Mouse (Mus musculus) intestine, embryonic 15.5 days (tissue): ENCODE results near the gene Abhd4. TPM values are rescaled to one million over a fixed set of nuclear protein-coding genes. Genes with fewer than 3 reads are reported as not detected.

Experiments
- ATAC-seq: fragments of 200-750 bp; cut with Nextera tagmentation; 2 replicates; pipeline ENCODE4 v1.8.0; 2017; ENCODE audit warnings: moderate TSS enrichment, moderate library complexity
- H3K27ac ChIP-seq: fragments of 300-500 bp; sonication (generic); 2 replicates; pipeline ENCODE4 v1.5.1; 2015; ENCODE audit warnings: mild to moderate bottlenecking, inconsistent platforms
- H3K27me3 ChIP-seq: fragments of 300-500 bp; sonication (generic); replicated peaks from 2 replicates; pipeline ENCODE4 v1.6.1; 2015; ENCODE audit warnings: inconsistent platforms
- H3K36me3 ChIP-seq: fragments of 300-500 bp; sonication (generic); 2 replicates; pipeline ENCODE4 v1.6.1; 2015; ENCODE audit warnings: inconsistent platforms
- H3K4me1 ChIP-seq: fragments of 300-500 bp; sonication (generic); replicated peaks from 2 replicates; pipeline ENCODE4 v1.6.1; 2015; ENCODE audit warnings: inconsistent platforms
- H3K4me2 ChIP-seq: fragments of 300-500 bp; sonication (generic); replicated peaks from 2 replicates; pipeline ENCODE4 v1.6.1; 2015; ENCODE audit warnings: mild to moderate bottlenecking, inconsistent platforms
- H3K4me3 ChIP-seq: fragments of 300-500 bp; sonication (generic); replicated peaks from 2 replicates; pipeline ENCODE4 v1.5.1; 2015; ENCODE audit warnings: inconsistent platforms
- H3K9ac ChIP-seq: fragments of 300-500 bp; sonication (generic); 2 replicates; pipeline ENCODE4 v1.6.1; 2015; ENCODE audit warnings: inconsistent platforms
- H3K9me3 ChIP-seq: fragments of 300-500 bp; sonication (generic); 2 replicates; pipeline ENCODE4 v1.6.1; 2016; ENCODE audit warnings: inconsistent platforms
- WGBS: fragments of 180-500 bp; shearing (Covaris S2); methylation state at CpG from one replicate; pipeline ENCODE4 v1.1.7; 2015; 5-methylcytosine and 5-hydroxymethylcytosine counted together
- polyA plus RNA-seq: library from polyadenylated mRNA; unstranded; fragments of >200 nt; fragmentation: Nextera tagmentation; extraction: Ambion mirVana; gene quantifications from 2 replicates; pipeline ENCODE4 v1.2.1, GENCODE M21; 2015

The Abhd4 gene
- polyA plus RNA-seq, 1 experiment from 2014 or later, result 42.6 TPM

GRCm38 (mm10) chr14:54254670-54255202 is 748 bp downstream of the Abhd4 start:
- Histone ChIP-seq H3K4me2 (peak overlapping the region; percentile 60), H3K9me3 (no peaks in the 10 kb centered on the region), H3K9ac (peak overlapping the region; percentile 55; the same call in 1 of the 2 replicates), H3K4me1 (peaks cover 25% of the 10 kb centered on the region), H3K36me3 (no peaks in the 10 kb centered on the region), H3K27me3 (no peaks in the 10 kb centered on the region), H3K27ac (no peak overlapping the region), H3K4me3 (peak overlapping the region; percentile 75)
- WGBS, result 53% methylated on average over 12 of the region's 12 CpGs
- no peak for ATAC-seq

GRCm38 (mm10) chr14:54258131-54258670 is 4.2 kb downstream of the Abhd4 start:
- H3K4me3 ChIP-seq, result peak overlapping the region; percentile 68; the same call in 1 of the 2 replicates
- no peak overlapping the region for H3K27ac ChIP-seq
- H3K36me3 ChIP-seq, result no peaks in the 10 kb centered on the region; the same call in 1 of the 2 replicates
- no peak for ATAC-seq
- H3K4me1 ChIP-seq, result peaks cover 11% of the 10 kb centered on the region
- 62% methylated on average over 7 of the region's 7 CpGs for WGBS
- H3K27me3 ChIP-seq, result no peaks in the 10 kb centered on the region
- H3K9me3 ChIP-seq, result no peaks in the 10 kb centered on the region
- peak overlapping the region; percentile 72 for H3K4me2 ChIP-seq
- H3K9ac ChIP-seq, result no peak overlapping the region

GRCm38 (mm10) chr14:54259003-54259721 is 5.2 kb downstream of the Abhd4 start:
- Histone ChIP-seq H3K27ac (peak overlapping the region; percentile 79), H3K36me3 (peaks cover 2% of the 10 kb centered on the region; the same call in 1 of the 2 replicates), H3K27me3 (no peaks in the 10 kb centered on the region), H3K4me3 (peak overlapping the region; percentile 68), H3K4me2 (peak overlapping the region; percentile 72), H3K4me1 (peaks cover 11% of the 10 kb centered on the region), H3K9me3 (no peaks in the 10 kb centered on the region), H3K9ac (peak overlapping the region; percentile 68)
- under 1% methylated on average over 35 of the region's 35 CpGs for WGBS
- peak; percentile 94 for ATAC-seq

GRCm38 (mm10) chr14:54259722-54260085 is 5.7 kb downstream of the Abhd4 start:
- WGBS, result 18% methylated on average over 8 of the region's 8 CpGs
- Histone ChIP-seq H3K36me3 (peaks cover 2% of the 10 kb centered on the region; the same call in 1 of the 2 replicates), H3K27me3 (no peaks in the 10 kb centered on the region), H3K9me3 (no peaks in the 10 kb centered on the region), H3K9ac (peak overlapping the region; percentile 68), H3K27ac (no peak overlapping the region), H3K4me1 (peaks cover 11% of the 10 kb centered on the region), H3K4me3 (peak overlapping the region; percentile 68), H3K4me2 (peak overlapping the region; percentile 72)
- no peak for ATAC-seq

- no peaks in the 10 kb centered on the region for H3K27me3 ChIP-seq
- H3K36me3 ChIP-seq, result peaks cover 2% of the 10 kb centered on the region; the same call in 1 of the 2 replicates
- H3K9ac ChIP-seq, result no peak overlapping the region
- no peak for ATAC-seq
- H3K4me2 ChIP-seq, result peak overlapping the region; percentile 72
- 73% methylated on average over 2 of the region's 2 CpGs for WGBS
- peaks cover 11% of the 10 kb centered on the region for H3K4me1 ChIP-seq
- no peak overlapping the region for H3K27ac ChIP-seq
- H3K4me3 ChIP-seq, result peak overlapping the region; percentile 68; the same call in 1 of the 2 replicates
- H3K9me3 ChIP-seq, result no peaks in the 10 kb centered on the region
Measured at GRCm38 (mm10) chr14:54260196-54260595, 6.2 kb downstream of the Abhd4 start.

GRCm38 (mm10) chr14:54261386-54261785 is 7.4 kb downstream of the Abhd4 start:
- no peak for ATAC-seq
- 90% methylated on average over 2 of the region's 2 CpGs for WGBS

GRCm38 (mm10) chr14:54262622-54263021 is 8.6 kb downstream of the Abhd4 start:
- Histone ChIP-seq H3K36me3 (peaks cover 2% of the 10 kb centered on the region; the same call in 1 of the 2 replicates), H3K4me3 (no peak overlapping the region), H3K27me3 (no peaks in the 10 kb centered on the region), H3K27ac (no peak overlapping the region), H3K9ac (no peak overlapping the region), H3K9me3 (no peaks in the 10 kb centered on the region), H3K4me2 (no peak overlapping the region), H3K4me1 (peaks cover 11% of the 10 kb centered on the region)
- ATAC-seq, result no peak
- WGBS, result 87% methylated on average over 8 of the region's 8 CpGs

More at GRCm38 (mm10) chr14:54261386-54261785, 7.4 kb downstream of the Abhd4 start:
- peaks cover 11% of the 10 kb centered on the region for H3K4me1 ChIP-seq
- H3K36me3 ChIP-seq, result peaks cover 2% of the 10 kb centered on the region; the same call in 1 of the 2 replicates
- no peaks in the 10 kb centered on the region for H3K27me3 ChIP-seq
- no peak overlapping the region for H3K27ac ChIP-seq
- no peak overlapping the region for H3K9ac ChIP-seq
- H3K4me3 ChIP-seq, result no peak overlapping the region
- H3K4me2 ChIP-seq, result no peak overlapping the region
- H3K9me3 ChIP-seq, result no peaks in the 10 kb centered on the region

- no peaks in the 10 kb centered on the region for H3K9me3 ChIP-seq
- H3K36me3 ChIP-seq, result peaks cover 4% of the 10 kb centered on the region; the same call in 1 of the 2 replicates
- peaks cover 11% of the 10 kb centered on the region for H3K4me1 ChIP-seq
- ATAC-seq, result no peak
- H3K4me3 ChIP-seq, result no peak overlapping the region
- no peak overlapping the region for H3K4me2 ChIP-seq
- no peak overlapping the region for H3K27ac ChIP-seq
- H3K27me3 ChIP-seq, result no peaks in the 10 kb centered on the region
- 95% methylated on average over 6 of the region's 6 CpGs for WGBS
- H3K9ac ChIP-seq, result no peak overlapping the region
Measured at GRCm38 (mm10) chr14:54263099-54263498, 9.1 kb downstream of the Abhd4 start.

GRCm38 (mm10) chr14:54264231-54264630 is 10.2 kb downstream of the Abhd4 start:
- ATAC-seq, result no peak

GRCm38 (mm10) chr14:54265093-54265492 is 11.1 kb downstream of the Abhd4 start:
- Histone ChIP-seq H3K36me3 (peaks cover 5% of the 10 kb centered on the region; the same call in 1 of the 2 replicates), H3K4me1 (peaks cover 2% of the 10 kb centered on the region; the same call in 1 of the 2 replicates), H3K4me3 (no peak overlapping the region), H3K9me3 (no peaks in the 10 kb centered on the region), H3K4me2 (no peak overlapping the region), H3K27ac (no peak overlapping the region), H3K9ac (no peak overlapping the region), H3K27me3 (no peaks in the 10 kb centered on the region)
- WGBS, result 62% methylated on average over 10 of the region's 10 CpGs
- ATAC-seq, result no peak

More at GRCm38 (mm10) chr14:54264231-54264630, 10.2 kb downstream of the Abhd4 start:
- WGBS, result 95% methylated on average over 7 of the region's 7 CpGs
- Histone ChIP-seq H3K27me3 (no peaks in the 10 kb centered on the region), H3K4me3 (no peak overlapping the region), H3K9me3 (no peaks in the 10 kb centered on the region), H3K9ac (no peak overlapping the region), H3K27ac (no peak overlapping the region), H3K36me3 (peaks cover 5% of the 10 kb centered on the region; the same call in 1 of the 2 replicates), H3K4me2 (no peak overlapping the region), H3K4me1 (peaks cover 9% of the 10 kb centered on the region; the same call in 1 of the 2 replicates)

- no peaks in the 10 kb centered on the region for H3K27me3 ChIP-seq
Measured at GRCm38 (mm10) chr14:54265951-54266350, 12.0 kb downstream of the Abhd4 start.

GRCm38 (mm10) chr14:54267966-54268365 is 14.0 kb downstream of the Abhd4 start:
- no peaks in the 10 kb centered on the region for H3K4me1 ChIP-seq
- ATAC-seq, result no peak
- no peak overlapping the region for H3K27ac ChIP-seq
- H3K4me3 ChIP-seq, result no peak overlapping the region
- no peak overlapping the region for H3K4me2 ChIP-seq
- H3K36me3 ChIP-seq, result peaks cover 5% of the 10 kb centered on the region; the same call in 1 of the 2 replicates
- no peaks in the 10 kb centered on the region for H3K9me3 ChIP-seq
- no peaks in the 10 kb centered on the region for H3K27me3 ChIP-seq
- 88% methylated on average over 10 of the region's 10 CpGs for WGBS
- no peak overlapping the region for H3K9ac ChIP-seq

More at GRCm38 (mm10) chr14:54265951-54266350, 12.0 kb downstream of the Abhd4 start:
- WGBS, result 77% methylated on average over 6 of the region's 6 CpGs
- no peak for ATAC-seq
- Histone ChIP-seq H3K36me3 (peaks cover 5% of the 10 kb centered on the region; the same call in 1 of the 2 replicates), H3K4me1 (no peaks in the 10 kb centered on the region), H3K9me3 (no peaks in the 10 kb centered on the region), H3K9ac (no peak overlapping the region), H3K4me2 (no peak overlapping the region), H3K4me3 (no peak overlapping the region), H3K27ac (no peak overlapping the region)
